Mouse (Mus musculus) stomach, embryonic 14.5 days (tissue): ENCODE measurements around the gene Dlgap3. TPM values are rescaled to one million over a fixed set of nuclear protein-coding genes. Genes with fewer than 3 reads are reported as not detected.
A peak's percentile ranks its signal among the peaks of the same experiment; 100 is the strongest.

Experiments
- ATAC-seq: fragments of 200-750 bp; cut with Nextera tagmentation; 2 replicates; pipeline ENCODE4 v1.8.0; 2017; ENCODE audit warnings: low read depth, moderate TSS enrichment; ENCODE audit not compliant: insufficient number of reproducible peaks, insufficient read depth, low FRiP score
- H3K27ac ChIP-seq: fragments of 300-500 bp; sonication (generic); 2 replicates; pipeline ENCODE4 v1.5.1; 2014; ENCODE audit warnings: mild to moderate bottlenecking, low read length, moderate library complexity, mixed read lengths
- H3K27me3 ChIP-seq: fragments of 300-500 bp; sonication (generic); 2 replicates; pipeline ENCODE4 v1.6.1; 2014; ENCODE audit warnings: low read length, control low read depth, mixed read lengths; ENCODE audit not compliant: control insufficient read depth, insufficient read depth
- H3K36me3 ChIP-seq: fragments of 300-500 bp; sonication (generic); 2 replicates; pipeline ENCODE4 v1.6.1; 2014; ENCODE audit warnings: mild to moderate bottlenecking, control low read depth, low read length, moderate library complexity, mixed read lengths; ENCODE audit not compliant: control insufficient read depth, insufficient read depth
- H3K4me1 ChIP-seq: fragments of 300-500 bp; sonication (generic); 2 replicates; pipeline ENCODE4 v1.6.1; 2014; ENCODE audit warnings: low read length, control low read depth, mixed read lengths; ENCODE audit not compliant: control insufficient read depth, insufficient read depth
- H3K4me2 ChIP-seq: fragments of 300-500 bp; sonication (generic); replicated peaks from 2 replicates; pipeline ENCODE4 v1.6.1; 2014; ENCODE audit warnings: low read depth, low read length, control low read depth
- H3K4me3 ChIP-seq: fragments of 300-500 bp; sonication (generic); 2 replicates; pipeline ENCODE4 v1.5.1; 2014; ENCODE audit warnings: low read depth, low read length, control low read depth
- H3K9ac ChIP-seq: fragments of 300-500 bp; sonication (generic); replicated peaks from 2 replicates; pipeline ENCODE4 v1.6.1; 2014; ENCODE audit warnings: low read depth, mild to moderate bottlenecking, control low read depth, low read length, moderate library complexity, mixed read lengths
- H3K9me3 ChIP-seq: fragments of 300-500 bp; sonication (generic); 2 replicates; pipeline ENCODE4 v1.6.1; 2016; ENCODE audit warnings: low read depth, low read length, control low read depth; ENCODE audit not compliant: control insufficient read depth
- WGBS: fragments of 180-500 bp; shearing (Covaris S2); extraction: QIAGEN DNeasy Blood & Tissue Kit; methylation state at CpG from one replicate; pipeline ENCODE4 v1.1.7; 2014; 5-methylcytosine and 5-hydroxymethylcytosine counted together
- polyA plus RNA-seq: library from polyadenylated mRNA; unstranded; fragments of >200 nt; fragmentation: Nextera tagmentation; extraction: Ambion mirVana; gene quantifications from 2 replicates; pipeline ENCODE4 v1.2.1, GENCODE M21; 2014

Gene Dlgap3
- polyA plus RNA-seq, 1 experiment from 2014 or later: 1.5 TPM

DNA sequence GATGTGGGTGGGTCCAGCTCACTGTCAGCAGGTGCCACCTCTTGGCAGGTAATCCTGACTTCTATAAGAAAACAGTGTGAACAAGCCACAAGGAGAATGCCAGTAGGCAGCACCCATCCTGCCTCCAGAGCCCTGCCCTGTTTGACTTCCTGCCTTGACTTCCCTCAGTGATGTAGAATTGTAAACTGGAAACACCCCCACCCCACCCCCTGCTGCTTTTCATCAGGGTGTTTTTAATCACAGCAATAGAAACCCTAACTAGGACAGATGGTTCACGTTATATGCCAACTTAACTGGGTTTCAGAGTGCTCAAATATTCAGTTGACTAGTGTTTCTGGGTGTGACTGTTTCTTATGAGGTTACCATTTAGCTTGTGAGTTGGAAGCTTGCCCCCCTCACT lies 15.7 kb upstream of the Dlgap3 start:
- no peaks in the 10 kb centered on the region for H3K36me3 ChIP-seq
- H3K4me3 ChIP-seq: no peak overlapping the region
- 53% methylated on average over 1 of the region's 1 CpGs for WGBS
- H3K4me1 ChIP-seq: no peaks in the 10 kb centered on the region
- no peak for ATAC-seq
- H3K27me3 ChIP-seq: no peaks in the 10 kb centered on the region
- H3K9ac ChIP-seq: no peak overlapping the region
- no peak overlapping the region for H3K4me2 ChIP-seq
- no peaks in the 10 kb centered on the region for H3K9me3 ChIP-seq
- no peak overlapping the region for H3K27ac ChIP-seq

DNA sequence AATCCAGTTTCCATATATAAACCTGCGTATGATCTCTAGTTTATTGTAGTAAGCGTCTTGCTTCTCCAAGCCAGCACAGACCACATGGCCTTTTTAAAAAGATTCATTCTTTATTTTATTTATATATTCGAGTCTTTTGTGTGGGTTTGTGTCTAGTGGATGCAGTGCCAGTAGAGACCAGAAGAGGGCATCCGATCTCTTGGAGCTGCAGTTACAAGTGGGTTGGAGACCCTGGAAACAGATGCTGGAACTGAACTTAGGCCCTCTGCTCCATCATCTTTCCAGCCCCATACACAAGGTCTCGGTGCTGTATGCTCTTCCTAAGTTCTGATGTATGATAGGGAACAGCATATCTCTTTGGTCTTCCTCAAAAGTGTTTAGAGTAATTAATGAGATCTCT lies 13.2 kb upstream of the Dlgap3 start:
- H3K9me3 ChIP-seq: no peaks in the 10 kb centered on the region
- WGBS: 57% methylated on average over 5 of the region's 5 CpGs
- no peak overlapping the region for H3K4me3 ChIP-seq
- no peaks in the 10 kb centered on the region for H3K36me3 ChIP-seq
- H3K9ac ChIP-seq: no peak overlapping the region
- H3K4me1 ChIP-seq: no peaks in the 10 kb centered on the region
- H3K27ac ChIP-seq: no peak overlapping the region
- no peak overlapping the region for H3K4me2 ChIP-seq
- ATAC-seq: no peak
- no peaks in the 10 kb centered on the region for H3K27me3 ChIP-seq

DNA sequence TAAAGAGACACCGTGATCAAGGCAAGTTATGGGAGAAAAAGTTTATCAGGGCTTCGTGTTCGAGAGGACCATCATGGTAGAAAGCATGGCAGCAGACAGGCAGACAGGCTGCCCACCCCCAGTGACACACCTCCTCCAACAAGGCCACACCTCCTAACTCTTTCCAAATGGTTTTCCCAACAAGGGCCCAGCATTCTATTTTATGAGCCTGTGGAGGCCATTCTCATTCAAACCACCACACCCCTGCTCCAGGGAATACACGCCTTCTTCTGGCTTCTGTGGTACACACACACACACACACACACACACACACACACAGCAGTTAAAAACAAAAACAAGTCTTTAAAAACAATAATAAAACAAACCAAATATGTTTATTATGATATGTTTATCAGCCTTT lies 11.3 kb upstream of the Dlgap3 start:
- no peak overlapping the region for H3K4me2 ChIP-seq
- 80% methylated on average over 4 of the region's 4 CpGs for WGBS
- no peak for ATAC-seq

DNA sequence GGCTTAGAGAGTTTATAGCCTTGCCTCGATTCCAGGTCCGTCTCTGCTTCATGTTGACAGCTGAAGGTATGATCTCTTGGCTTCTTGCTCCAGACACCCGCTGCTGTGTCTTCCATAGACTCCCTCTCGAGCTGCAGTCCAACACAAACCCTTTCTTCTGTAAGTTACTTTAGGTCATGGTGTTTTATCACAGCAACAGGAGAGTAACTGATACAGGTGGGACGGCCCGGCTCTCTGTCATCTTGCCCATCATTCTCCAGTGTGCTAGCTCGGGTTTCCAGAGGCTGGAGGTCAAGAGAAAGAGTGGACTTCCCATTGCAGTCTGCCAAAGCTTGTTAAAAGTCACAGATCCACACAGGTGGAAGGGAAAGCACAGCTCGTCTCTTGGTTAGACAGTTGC lies 5.1 kb upstream of the Dlgap3 start:
- Histone ChIP-seq H3K4me2 (no peak overlapping the region), H3K9ac (no peak overlapping the region), H3K27ac (no peak overlapping the region), H3K9me3 (no peaks in the 10 kb centered on the region), H3K27me3 (peaks cover 16% of the 10 kb centered on the region), H3K4me1 (no peaks in the 10 kb centered on the region), H3K4me3 (no peak overlapping the region), H3K36me3 (no peaks in the 10 kb centered on the region)
- ATAC-seq: no peak
- WGBS: 68% methylated on average over 8 of the region's 8 CpGs

More for the DNA sequence above, 11.3 kb upstream of the Dlgap3 start:
- Histone ChIP-seq H3K4me1 (no peaks in the 10 kb centered on the region), H3K36me3 (no peaks in the 10 kb centered on the region), H3K9ac (no peak overlapping the region), H3K27ac (no peak overlapping the region), H3K9me3 (no peaks in the 10 kb centered on the region), H3K27me3 (no peaks in the 10 kb centered on the region), H3K4me3 (no peak overlapping the region)

DNA sequence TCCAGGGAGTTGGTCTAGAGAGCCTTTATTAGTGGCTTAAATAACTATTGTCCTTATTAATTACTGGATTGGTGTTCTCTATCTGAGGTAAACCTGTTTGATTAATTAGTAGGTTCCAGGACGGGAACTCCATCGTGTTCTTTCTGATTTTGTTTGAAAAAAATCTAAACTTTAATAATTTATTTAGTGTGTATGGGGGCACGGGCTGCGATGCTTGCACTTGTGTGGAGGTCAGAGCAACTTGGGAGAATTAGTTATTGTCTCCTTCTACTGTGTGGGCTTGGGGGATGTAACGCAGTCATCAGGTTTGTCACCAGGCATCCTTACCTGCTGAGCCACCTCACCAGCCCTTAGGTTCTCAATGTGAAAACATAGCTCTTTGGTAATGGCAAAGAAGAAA lies 1.9 kb upstream of the Dlgap3 start:
- H3K4me3 ChIP-seq: no peak overlapping the region
- WGBS: 61% methylated on average over 5 of the region's 5 CpGs
- no peak overlapping the region for H3K4me2 ChIP-seq
- H3K36me3 ChIP-seq: no peaks in the 10 kb centered on the region
- H3K4me1 ChIP-seq: peaks cover 6% of the 10 kb centered on the region; the same call in 1 of the 2 replicates
- peaks cover 32% of the 10 kb centered on the region for H3K27me3 ChIP-seq
- H3K27ac ChIP-seq: no peak overlapping the region
- no peak for ATAC-seq
- H3K9me3 ChIP-seq: no peaks in the 10 kb centered on the region
- H3K9ac ChIP-seq: no peak overlapping the region

DNA sequence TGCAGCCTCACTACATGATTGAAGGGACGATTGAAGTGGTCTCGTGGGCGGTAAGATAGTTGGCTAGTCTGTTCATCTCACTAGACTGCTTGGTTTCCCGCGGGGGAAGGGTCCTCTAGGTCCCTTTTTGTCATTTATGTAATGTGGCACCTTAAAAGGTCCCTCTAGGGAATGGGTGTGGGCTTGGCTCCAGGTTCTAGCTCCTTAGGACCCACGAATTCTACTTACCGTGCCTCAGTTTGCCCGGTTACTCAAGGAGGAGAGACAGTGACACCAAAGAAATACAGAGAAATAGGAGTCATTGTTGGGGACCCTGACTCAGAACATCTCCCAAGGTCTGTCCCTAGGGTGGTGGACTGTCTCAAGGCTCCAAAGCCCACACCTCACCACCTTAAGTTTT lies 1.3 kb upstream of the Dlgap3 start:
- H3K4me3 ChIP-seq: peak overlapping the region; percentile 63; the same call in 1 of the 2 replicates
- H3K27me3 ChIP-seq: peaks cover 32% of the 10 kb centered on the region

DNA sequence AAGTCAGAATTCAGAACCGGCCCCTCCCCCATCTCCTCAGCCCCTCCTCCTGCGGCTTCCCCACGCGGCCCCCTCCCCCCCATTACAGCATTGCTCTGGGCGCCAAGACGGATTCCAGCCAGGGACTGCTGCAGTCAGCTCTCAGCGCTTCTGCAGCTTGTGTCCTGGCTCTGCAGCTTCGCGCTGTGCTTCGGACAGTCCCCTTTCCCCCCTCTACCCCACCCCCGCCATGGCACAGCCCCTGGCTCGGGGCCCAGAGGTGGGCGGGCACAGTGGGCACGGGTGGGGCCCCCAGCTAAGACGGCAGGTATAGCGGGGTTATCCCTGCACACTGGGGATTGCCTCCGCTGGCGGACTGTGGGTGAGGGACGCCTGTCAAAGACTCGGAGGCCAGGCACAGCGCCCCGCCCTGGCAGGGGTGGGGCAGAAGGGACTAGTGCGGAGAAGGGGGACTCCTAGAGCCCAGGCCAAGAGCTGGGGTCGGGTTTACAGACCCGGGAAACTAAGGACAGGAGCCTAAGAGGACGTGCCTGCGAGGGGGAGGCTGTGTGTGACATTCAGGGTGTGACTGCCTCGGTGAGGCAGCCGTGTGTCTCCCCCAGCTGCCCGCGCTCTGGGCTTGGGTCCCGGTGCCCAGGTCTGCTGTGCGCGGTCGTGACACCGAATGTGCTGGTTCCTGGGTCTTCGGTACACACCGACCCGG lies 642 bp upstream of the Dlgap3 start:
- Histone ChIP-seq H3K4me2 (peak overlapping the region; percentile 100), H3K9ac (peak overlapping the region; percentile 33; the same call in 1 of the 2 replicates), H3K4me3 (peak overlapping the region; percentile 63), H3K4me1 (peaks cover 6% of the 10 kb centered on the region; the same call in 1 of the 2 replicates), H3K27me3 (peaks cover 32% of the 10 kb centered on the region), H3K27ac (no peak overlapping the region), H3K9me3 (no peaks in the 10 kb centered on the region), H3K36me3 (no peaks in the 10 kb centered on the region)
- ATAC-seq: peak; percentile 53
- WGBS: under 1% methylated on average over 38 of the region's 39 CpGs

More for the DNA sequence above, 1.3 kb upstream of the Dlgap3 start:
- no peak for ATAC-seq
- H3K9ac ChIP-seq: no peak overlapping the region
- H3K4me1 ChIP-seq: peaks cover 6% of the 10 kb centered on the region; the same call in 1 of the 2 replicates
- no peak overlapping the region for H3K27ac ChIP-seq
- no peaks in the 10 kb centered on the region for H3K36me3 ChIP-seq
- peak overlapping the region; percentile 100 for H3K4me2 ChIP-seq
- 25% methylated on average over 8 of the region's 8 CpGs for WGBS
- H3K9me3 ChIP-seq: no peaks in the 10 kb centered on the region

DNA sequence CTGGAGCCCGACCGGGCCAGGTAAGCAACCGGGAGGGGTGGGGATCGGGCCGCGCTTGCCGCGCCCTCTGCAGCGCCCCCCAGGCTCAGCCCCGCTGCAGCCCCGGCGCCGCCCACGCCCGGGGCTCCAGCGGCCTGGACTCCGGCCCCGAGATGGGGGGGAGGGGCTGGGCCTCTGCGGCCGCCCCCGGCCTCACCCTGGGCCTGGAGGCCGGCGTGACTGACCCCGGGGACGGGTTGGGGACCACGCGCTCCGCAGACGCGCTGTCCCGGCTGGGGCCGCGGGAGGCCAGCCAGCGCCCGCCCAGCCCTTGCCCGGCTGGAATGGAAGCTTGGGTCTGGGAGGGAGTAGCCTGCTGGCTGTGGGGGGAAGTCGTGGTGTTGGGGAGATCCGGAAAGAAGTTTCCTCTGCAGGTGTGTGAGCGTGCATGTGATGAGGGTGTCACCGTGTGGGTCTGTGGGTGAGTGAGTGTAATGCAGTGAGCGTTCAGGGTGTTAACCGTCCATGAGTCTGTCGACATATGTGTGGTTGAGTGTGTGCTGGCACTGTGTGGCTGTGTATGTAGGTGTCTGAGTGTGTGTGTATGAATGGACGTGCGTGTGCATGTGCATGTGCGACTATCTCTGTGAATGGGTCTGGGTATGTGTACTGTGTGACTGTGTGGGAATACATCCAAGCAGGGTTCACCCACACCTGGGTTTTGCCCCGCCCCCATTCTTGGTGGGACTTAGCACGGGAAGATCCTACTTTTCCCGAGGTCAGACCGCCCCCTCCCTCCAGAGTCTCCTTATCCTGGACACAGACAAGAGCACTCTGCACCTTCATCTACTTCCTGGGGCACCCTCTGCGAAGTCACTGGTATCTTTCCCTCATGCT lies 580 bp downstream of the Dlgap3 start:
- H3K4me1 ChIP-seq: peaks cover 6% of the 10 kb centered on the region; the same call in 1 of the 2 replicates
- no peaks in the 10 kb centered on the region for H3K9me3 ChIP-seq
- peak overlapping the region; percentile 63 for H3K4me3 ChIP-seq
- peaks cover 32% of the 10 kb centered on the region for H3K27me3 ChIP-seq
- peak; percentile 46 for ATAC-seq
- H3K9ac ChIP-seq: peak overlapping the region; percentile 33
- 3% methylated on average over 45 of the region's 51 CpGs for WGBS
- no peak overlapping the region for H3K27ac ChIP-seq
- H3K36me3 ChIP-seq: no peaks in the 10 kb centered on the region
- peak overlapping the region; percentile 100 for H3K4me2 ChIP-seq
